Mouse (Mus musculus): ENCODE measurements around the gene Acer2. TPM values are rescaled to one million over a fixed set of nuclear protein-coding genes. Genes with fewer than 3 reads are reported as not detected.
"Not testable (repeated sequence)": the region's sequence is repeated elsewhere in the genome, so short reads cannot be mapped to it uniquely, and the experiment has no call there.

The Acer2 gene
- polyA plus RNA-seq (2016; fragmentation: Nextera tagmentation; extraction: Ambion mirVana): 17.4 and 19.0 TPM in 2 replicates

DNA sequence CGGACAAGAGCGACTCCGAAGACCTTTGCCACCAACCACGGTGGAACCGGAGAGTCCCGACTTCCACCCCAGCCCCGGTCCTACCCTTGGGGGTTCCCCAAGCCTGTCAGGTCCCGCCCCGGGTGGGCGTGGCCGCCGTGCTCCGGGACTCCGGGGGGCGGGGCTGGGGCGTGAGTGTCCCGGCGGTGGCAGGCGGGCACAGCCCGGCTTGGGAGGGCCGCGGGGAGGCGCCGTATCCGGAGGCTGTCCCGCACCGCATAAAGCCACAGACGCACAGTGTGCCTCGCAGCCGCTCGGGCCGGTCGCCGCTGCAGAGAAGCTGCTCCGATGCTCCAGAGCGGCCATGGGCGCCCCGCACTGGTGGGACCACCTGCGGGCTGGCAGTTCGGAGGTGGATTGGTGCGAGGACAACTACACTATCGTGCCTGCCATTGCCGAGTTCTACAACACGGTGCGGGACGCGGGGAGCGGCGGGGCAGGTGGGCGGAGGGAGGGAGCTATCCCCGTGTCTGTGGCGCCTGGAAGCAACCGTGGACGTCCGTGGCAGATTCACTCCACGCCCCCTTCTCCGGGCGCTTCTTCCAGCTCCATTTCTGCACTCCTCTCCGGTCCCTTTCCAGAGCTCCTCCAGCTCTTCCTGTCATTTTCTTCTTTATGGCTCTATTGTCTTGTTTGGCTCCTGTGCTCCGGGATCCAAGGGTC lies at the start of gene Acer2:
Gene Acer2, plus strand, starts transcription at position 251 of the 702 bp plus-strand sequence.
- WGBS: under 1% methylated on average over 60 of the region's 60 CpGs

DNA sequence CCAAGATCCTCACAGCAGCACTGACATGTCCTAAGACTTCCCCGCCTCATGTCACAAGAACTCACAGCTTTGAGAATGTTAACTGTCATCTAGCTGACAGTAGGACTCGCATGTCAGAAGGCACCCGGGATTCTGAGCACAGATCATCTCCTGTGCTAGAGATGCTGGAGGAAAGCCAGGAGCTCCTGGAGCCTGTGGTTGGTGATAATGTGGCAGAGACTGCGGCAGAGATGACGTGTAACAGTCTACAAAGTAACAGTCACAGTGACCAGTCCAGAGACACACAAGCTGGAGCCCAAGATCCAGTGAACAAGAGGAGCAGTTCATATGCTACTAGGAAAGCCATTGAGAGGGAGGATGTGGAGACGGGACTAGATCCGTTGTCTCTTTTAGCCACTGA lies 49.1 kb upstream of the Acer2 start:
- H3K4me2 ChIP-seq (replicated peaks): no peak overlapping the region
- peaks cover 46% of the 10 kb centered on the region for H3K36me3 ChIP-seq
- WGBS: 93% methylated on average over 7 of the region's 7 CpGs
- H3K27ac ChIP-seq: no peak overlapping the region
- no peaks in the 10 kb centered on the region for H3K27me3 ChIP-seq
- H3K4me1 ChIP-seq: no peaks in the 10 kb centered on the region
- no peak overlapping the region for H3K4me3 ChIP-seq
- no peaks in the 10 kb centered on the region for H3K9me3 ChIP-seq (replicated peaks)
- H3K9ac ChIP-seq: no peak overlapping the region
- ATAC-seq (ENCODE audit: low FRiP score): no peak

More for the DNA sequence above, at the start of gene Acer2:
- Histone ChIP-seq H3K4me1 (peaks cover 8% of the 10 kb centered on the region; the same call in 1 of the 2 replicates), H3K27me3 (peaks cover 16% of the 10 kb centered on the region), H3K9me3 (replicated peaks) (no peaks in the 10 kb centered on the region), H3K4me2 (replicated peaks) (peak within 1 kb of the TSS; percentile 94), H3K27ac (peak within 1 kb of the TSS; percentile 48; the same call in 1 of the 2 replicates), H3K4me3 (peak within 1 kb of the TSS; percentile 74), H3K36me3 (no peaks in the 10 kb centered on the region), H3K9ac (peak within 1 kb of the TSS; percentile 77)
- ATAC-seq (ENCODE audit: low FRiP score): peak; percentile 95

DNA sequence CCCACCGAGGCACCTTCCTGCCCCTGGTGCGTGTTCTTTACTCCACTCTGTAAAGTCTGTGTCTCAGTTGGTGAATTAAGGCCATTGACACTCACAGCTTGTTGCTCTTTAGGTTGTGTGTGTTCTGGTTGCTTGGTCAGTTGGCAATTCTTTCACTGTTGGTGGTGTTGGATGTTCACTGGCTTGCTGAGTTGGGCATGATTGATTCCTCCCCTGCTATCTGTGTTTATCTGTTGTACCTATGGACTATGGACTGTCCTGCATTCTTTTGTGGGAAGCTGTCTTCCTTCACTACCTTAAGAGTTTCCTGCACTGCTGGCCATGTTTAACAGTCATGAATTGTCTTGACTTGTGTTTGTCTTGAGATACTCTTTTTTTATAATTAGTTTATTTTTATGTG lies 42.3 kb upstream of the Acer2 start:
- Histone ChIP-seq H3K27me3 (no peaks in the 10 kb centered on the region), H3K36me3 (peaks cover 27% of the 10 kb centered on the region), H3K4me2 (replicated peaks) (no peak overlapping the region), H3K27ac (no peak overlapping the region), H3K9me3 (replicated peaks) (no peaks in the 10 kb centered on the region), H3K9ac (no peak overlapping the region), H3K4me3 (no peak overlapping the region), H3K4me1 (no peaks in the 10 kb centered on the region)
- ATAC-seq (ENCODE audit: low FRiP score): no peak
- 93% methylated on average over 2 of the region's 2 CpGs for WGBS

DNA sequence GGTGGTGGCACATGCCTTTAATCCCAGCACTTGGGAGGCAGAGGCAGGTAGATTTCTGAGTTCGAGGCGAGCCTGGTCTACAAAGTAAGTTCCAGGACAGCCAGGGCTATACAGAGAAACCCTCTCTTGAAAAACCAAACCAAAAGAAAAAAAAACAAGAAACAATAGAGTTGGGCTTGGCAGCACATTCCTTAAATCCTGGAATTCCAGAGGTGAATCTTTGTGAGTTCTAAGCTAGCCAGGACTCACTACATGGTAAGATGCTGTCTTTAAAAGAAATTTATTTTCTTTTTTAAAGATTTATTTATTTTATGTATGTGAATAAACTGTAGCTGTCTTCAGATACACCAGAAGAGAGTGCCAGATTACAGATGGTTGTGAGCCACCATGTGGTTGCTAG lies 33.1 kb upstream of the Acer2 start:
- not testable (repeated sequence) for H3K4me1 ChIP-seq; H3K27ac ChIP-seq; H3K4me3 ChIP-seq; H3K4me2 ChIP-seq (replicated peaks); H3K9ac ChIP-seq; H3K9me3 ChIP-seq (replicated peaks); H3K27me3 ChIP-seq; ATAC-seq (ENCODE audit: low FRiP score)
- WGBS: 92% methylated on average over 2 of the region's 2 CpGs
- H3K36me3 ChIP-seq: peaks cover 52% of the 10 kb centered on the region

DNA sequence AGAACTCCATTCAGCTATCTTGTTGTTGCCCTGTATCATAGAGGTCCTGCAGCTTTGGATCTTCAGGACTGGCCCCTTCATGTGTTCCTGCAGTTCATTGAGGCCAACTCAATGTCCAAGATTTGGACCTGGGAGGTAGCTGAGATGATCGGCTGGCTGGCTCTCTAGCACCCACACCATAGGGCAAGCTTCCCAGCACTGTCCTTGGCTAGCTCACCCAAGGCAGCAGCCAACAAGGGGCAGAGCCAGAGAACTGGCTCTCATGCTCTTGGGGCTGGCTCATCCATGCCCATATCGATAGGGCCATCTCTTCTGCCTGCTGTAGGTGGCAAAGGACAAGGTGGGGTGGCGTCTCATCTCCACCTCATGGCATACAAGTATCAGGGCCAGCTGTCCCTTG lies 28.8 kb upstream of the Acer2 start:
- ATAC-seq (ENCODE audit: low FRiP score): no peak
- WGBS: 94% methylated on average over 3 of the region's 3 CpGs
- Histone ChIP-seq H3K9ac (no peak overlapping the region), H3K27me3 (no peaks in the 10 kb centered on the region), H3K27ac (no peak overlapping the region), H3K4me3 (no peak overlapping the region), H3K36me3 (peaks cover 48% of the 10 kb centered on the region), H3K4me1 (no peaks in the 10 kb centered on the region), H3K4me2 (replicated peaks) (no peak overlapping the region), H3K9me3 (replicated peaks) (no peaks in the 10 kb centered on the region)

DNA sequence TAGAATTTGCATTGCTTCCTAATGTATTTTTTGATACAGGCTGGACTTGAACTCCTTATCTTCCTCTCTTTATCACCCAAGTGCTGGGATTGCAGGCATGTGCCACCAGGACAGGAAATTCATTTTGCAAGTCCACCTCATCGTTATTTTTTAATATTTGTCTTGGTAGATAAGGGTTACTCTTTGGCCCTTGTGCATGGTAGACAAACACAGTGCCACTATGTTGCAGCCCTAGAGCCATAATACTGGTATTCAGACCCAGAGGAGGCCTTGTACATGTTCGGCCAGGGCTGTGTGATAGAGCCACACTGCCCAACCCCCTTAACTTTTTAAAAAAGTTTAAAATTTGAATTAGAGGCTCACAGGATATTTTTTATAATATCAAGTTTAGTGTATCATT lies 26.9 kb upstream of the Acer2 start:
- no peaks in the 10 kb centered on the region for H3K4me1 ChIP-seq
- 97% methylated on average over 2 of the region's 2 CpGs for WGBS
- no peaks in the 10 kb centered on the region for H3K27me3 ChIP-seq
- no peak for ATAC-seq (ENCODE audit: low FRiP score)
- H3K9ac ChIP-seq: no peak overlapping the region
- no peaks in the 10 kb centered on the region for H3K9me3 ChIP-seq (replicated peaks)
- H3K36me3 ChIP-seq: peaks cover 46% of the 10 kb centered on the region
- H3K4me3 ChIP-seq: no peak overlapping the region
- no peak overlapping the region for H3K4me2 ChIP-seq (replicated peaks)
- no peak overlapping the region for H3K27ac ChIP-seq

DNA sequence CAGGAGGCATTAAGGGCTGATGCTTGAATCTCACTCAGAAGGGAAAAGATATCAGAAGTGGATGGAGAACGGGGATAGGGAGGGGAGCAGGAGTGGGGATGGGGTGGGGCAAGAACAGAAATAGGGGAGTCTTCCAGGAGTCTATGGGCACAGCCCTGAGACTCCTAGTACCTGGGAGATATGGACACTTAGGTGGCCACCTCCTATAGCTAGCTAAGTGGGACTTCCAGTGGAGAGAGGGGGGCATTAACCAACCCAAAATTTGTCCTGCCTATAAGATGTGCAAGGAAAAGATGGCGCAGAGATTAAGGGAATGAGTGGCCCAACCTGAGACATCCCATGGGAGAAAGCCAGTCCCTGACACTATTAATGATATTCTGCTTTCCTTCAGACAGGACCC lies 22.9 kb upstream of the Acer2 start:
- H3K9me3 ChIP-seq (replicated peaks): no peaks in the 10 kb centered on the region
- H3K27me3 ChIP-seq: no peaks in the 10 kb centered on the region
- WGBS: 79% methylated on average over 2 of the region's 2 CpGs
- H3K27ac ChIP-seq: no peak overlapping the region
- H3K4me1 ChIP-seq: peaks cover 7% of the 10 kb centered on the region
- ATAC-seq (ENCODE audit: low FRiP score): no peak
- peaks cover 56% of the 10 kb centered on the region for H3K36me3 ChIP-seq
- no peak overlapping the region for H3K4me2 ChIP-seq (replicated peaks)
- no peak overlapping the region for H3K9ac ChIP-seq
- no peak overlapping the region for H3K4me3 ChIP-seq

DNA sequence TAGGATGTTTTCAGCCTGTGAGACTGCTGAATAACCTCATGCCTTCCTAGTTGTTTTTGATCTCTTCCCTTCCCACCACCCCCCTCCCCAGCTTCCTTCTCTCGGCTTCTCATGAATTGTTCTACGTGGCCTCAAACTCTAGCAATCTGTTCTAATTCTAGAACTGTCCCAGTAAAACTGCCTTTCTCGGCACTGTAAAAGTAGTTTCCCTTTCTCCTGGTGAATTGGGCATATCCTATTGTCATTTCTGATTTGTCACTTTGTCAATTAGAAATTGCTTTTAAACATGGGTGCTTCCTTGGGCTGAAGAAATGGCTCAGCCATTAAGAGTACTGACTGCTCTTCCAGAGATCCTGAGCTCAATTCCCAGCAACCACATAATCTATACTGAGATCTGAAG lies 22.2 kb upstream of the Acer2 start:
- H3K9ac ChIP-seq: no peak overlapping the region
- H3K27me3 ChIP-seq: no peaks in the 10 kb centered on the region
- ATAC-seq (ENCODE audit: low FRiP score): no peak
- H3K9me3 ChIP-seq (replicated peaks): no peaks in the 10 kb centered on the region
- H3K4me2 ChIP-seq (replicated peaks): no peak overlapping the region
- H3K27ac ChIP-seq: no peak overlapping the region
- H3K4me1 ChIP-seq: peaks cover 7% of the 10 kb centered on the region
- peaks cover 53% of the 10 kb centered on the region for H3K36me3 ChIP-seq
- H3K4me3 ChIP-seq: no peak overlapping the region
- WGBS: 79% methylated on average over 3 of the region's 3 CpGs

DNA sequence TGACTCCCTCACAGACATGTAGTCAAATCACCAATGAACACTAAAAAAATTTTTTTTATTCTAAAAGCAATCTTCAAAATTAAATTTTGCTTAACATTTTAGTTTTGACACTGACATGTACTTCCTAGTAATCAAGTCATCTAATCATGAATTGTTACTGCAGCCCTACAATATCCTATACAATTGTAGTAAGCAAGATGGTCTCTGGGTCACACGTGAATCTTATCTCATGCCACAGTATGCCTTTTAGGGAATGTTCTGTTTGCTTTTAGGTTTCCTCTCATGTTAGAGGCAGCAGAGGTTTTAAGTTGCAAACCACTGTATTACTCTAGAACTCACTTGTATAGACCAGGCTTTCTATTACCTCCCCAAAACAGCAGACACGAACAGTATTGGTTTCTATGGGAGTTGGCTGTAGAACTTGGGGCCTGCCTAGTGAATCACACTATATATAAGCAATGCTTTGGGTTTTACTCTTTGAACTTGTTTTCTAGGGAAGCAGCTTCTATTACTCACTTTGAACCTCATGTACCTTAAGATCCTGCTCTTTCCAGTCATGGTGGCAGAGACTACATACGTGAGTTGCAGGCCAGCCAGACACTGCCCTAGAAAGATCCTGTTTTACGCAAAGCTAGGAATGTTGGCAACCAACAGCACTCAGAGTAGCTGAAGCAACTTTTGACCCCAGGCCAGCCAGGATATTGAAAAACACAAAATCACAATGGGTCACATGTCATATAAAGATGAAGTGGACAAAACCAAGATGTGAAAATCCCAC lies 21.2 kb upstream of the Acer2 start:
- peaks cover 9% of the 10 kb centered on the region for H3K4me1 ChIP-seq
- no peak overlapping the region for H3K4me3 ChIP-seq
- H3K4me2 ChIP-seq (replicated peaks): no peak overlapping the region
- H3K9ac ChIP-seq: no peak overlapping the region
- no peaks in the 10 kb centered on the region for H3K27me3 ChIP-seq
- WGBS: 90% methylated on average over 4 of the region's 4 CpGs
- H3K27ac ChIP-seq: no peak overlapping the region
- no peak for ATAC-seq (ENCODE audit: low FRiP score)
- peaks cover 46% of the 10 kb centered on the region for H3K36me3 ChIP-seq
- no peaks in the 10 kb centered on the region for H3K9me3 ChIP-seq (replicated peaks)

DNA sequence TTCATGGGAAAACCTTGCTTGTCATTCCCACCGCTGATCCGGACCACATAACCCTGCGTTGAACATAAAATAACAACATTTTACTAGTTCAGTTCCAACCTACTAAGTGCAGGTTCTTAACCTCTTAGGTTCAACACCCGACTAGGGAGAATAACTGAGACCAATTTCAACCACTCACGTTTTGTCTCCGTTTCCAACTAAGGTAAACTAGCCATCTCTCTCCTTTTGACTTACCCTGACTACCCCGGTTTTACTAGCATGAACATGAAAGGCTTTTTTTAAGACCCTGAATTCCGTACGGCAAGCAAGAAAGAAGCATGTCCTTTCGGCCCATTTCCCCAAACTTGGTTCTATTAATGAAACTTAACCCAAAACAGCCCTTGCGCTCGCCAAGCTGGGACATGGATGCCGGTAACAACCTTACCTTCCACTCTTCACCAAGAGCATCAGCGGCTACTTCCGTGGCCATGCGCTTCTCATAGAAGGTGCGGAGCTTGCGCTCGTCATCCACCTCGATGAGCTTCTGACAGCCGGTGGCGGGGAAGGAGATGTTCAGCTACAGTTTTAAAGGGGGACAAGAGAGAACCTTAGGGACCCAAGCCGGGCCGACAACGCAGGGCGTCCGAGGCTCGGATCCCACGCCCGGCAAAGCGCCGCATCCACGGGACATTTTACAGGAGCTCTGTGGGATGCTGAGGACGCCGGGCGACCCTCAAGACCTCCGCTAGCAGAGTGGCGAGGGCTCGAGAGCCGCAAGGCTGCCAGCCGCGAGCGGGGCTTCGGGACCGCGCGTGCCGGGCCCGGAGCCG lies 17.7 kb upstream of the Acer2 start:
- Histone ChIP-seq H3K9ac (peak overlapping the region; percentile 99), H3K27me3 (no peaks in the 10 kb centered on the region), H3K36me3 (peaks cover 33% of the 10 kb centered on the region), H3K4me2 (replicated peaks) (peak overlapping the region; percentile 77), H3K27ac (peak overlapping the region; percentile 96), H3K4me1 (peaks cover 14% of the 10 kb centered on the region), H3K4me3 (peak overlapping the region; percentile 95), H3K9me3 (replicated peaks) (no peaks in the 10 kb centered on the region)
- 2% methylated on average over 50 of the region's 50 CpGs for WGBS
- no peak; the same call in 1 of the 2 replicates for ATAC-seq (ENCODE audit: low FRiP score)

DNA sequence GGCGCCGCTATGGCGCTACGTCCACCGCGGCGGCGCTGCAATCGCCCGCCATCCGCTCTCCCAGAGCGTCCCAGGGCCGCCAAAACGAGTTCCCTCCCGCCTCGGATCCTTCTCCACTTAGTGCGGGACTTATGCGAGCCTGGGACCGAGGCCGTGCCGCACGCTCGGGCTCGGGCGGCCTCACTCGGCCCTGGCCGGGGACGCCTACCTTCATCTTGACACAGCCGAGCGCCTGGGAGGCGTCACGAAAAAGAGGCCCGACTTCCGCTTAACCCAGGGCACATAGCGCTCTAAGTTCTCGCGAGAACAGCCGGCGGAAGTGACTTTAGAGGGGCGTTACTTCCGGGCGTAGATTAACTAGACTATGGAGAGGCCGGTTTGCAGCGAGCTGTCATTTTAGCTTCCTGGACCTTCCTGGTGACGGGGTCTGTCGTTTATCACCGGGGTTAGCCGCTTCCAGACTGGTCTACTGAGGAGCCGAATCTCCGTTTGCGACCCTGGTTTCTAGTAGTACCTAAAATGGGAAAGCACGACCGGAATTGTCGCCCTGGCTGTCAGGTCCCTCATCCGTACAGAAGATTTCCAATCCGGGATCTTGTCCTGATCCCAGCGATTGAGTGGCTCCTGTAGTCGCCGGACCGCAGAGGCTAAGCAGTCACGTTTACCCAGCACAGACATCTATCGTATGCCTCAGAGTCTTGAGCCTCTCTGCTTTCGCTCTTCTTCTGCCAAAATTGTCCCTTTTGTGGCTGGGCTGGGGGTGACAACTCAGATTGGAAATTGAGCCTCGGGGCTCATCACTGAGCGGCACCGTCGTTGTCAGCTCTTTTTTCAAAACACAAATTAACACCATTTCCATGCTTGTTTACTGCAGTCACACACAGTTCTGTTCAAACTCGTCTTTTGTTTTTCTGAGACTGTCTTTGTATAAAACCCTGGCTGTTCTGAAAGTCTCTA lies 16.8 kb upstream of the Acer2 start, which contains the start of gene Rps6:
Gene Rps6, minus strand, starts transcription at position 300 of the 957 bp plus-strand sequence.
- Histone ChIP-seq H3K4me2 (replicated peaks) (peak within 1 kb of the TSS; percentile 79), H3K27me3 (no peaks in the 10 kb centered on the region), H3K27ac (peak within 1 kb of the TSS; percentile 96), H3K9me3 (replicated peaks) (no peaks in the 10 kb centered on the region), H3K4me3 (peak within 1 kb of the TSS; percentile 95), H3K4me1 (peaks cover 14% of the 10 kb centered on the region), H3K9ac (peak within 1 kb of the TSS; percentile 99), H3K36me3 (peaks cover 30% of the 10 kb centered on the region)
- WGBS: under 1% methylated on average over 68 of the region's 68 CpGs
- peak; percentile 99 for ATAC-seq (ENCODE audit: low FRiP score)

All from hindbrain, embryonic 12.5 days (tissue).